Mouse (Mus musculus): ENCODE measurements around the gene Galns.

- no peak for TF ChIP-seq CTCF (IDR thresholded peaks at IDR 0.05; ENCODE audit: borderline replicate concordance, extremely low read depth, insufficient read depth, insufficient read length)
- no peak for TF ChIP-seq POLR2A (IDR thresholded peaks at IDR 0.05; ENCODE audit: borderline replicate concordance, extremely low read depth, insufficient read depth, insufficient read length, poor library complexity, severe bottlenecking)
Measured at GRCm38 (mm10) chr8:122620446-122620845, 9.2 kb upstream of the Galns start.
